Mouse (Mus musculus): ENCODE measurements around the gene Tmem202. TPM values are rescaled to one million over a fixed set of nuclear protein-coding genes. Genes with fewer than 3 reads are reported as not detected.

Gene Tmem202
- polyA plus RNA-seq, 1 experiment from 2014 or later = 0.94 TPM

DNA sequence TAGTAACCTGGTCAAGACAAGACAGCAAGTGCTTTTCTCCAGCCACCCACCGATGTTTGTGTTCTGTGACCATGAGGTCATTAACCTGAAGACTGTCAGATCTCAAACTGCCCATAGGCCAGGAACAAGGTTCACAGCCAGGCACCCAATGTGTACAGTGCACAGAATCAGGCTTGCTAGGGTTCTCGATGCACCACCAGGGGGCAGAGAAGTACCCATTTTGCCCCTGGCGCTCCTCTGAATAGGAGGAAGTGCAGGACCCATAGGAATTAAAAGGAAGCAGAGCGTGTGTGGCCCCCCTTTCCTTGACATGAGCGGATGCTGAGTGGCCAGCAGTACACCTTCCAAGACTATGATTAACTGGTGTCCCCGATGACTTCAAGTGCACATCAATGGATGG, 27.5 kb upstream of the Tmem202 start:
- no peaks in the 10 kb centered on the region for H3K9me3 ChIP-seq (replicated peaks; ENCODE audit: control insufficient read depth, low read length, poor library complexity, severe bottlenecking)
- H3K4me1 ChIP-seq (ENCODE audit: control insufficient read depth, insufficient read depth, low read length) = no peaks in the 10 kb centered on the region
- H3K4me2 ChIP-seq (ENCODE audit: low read length) = no peak overlapping the region
- H3K27ac ChIP-seq (ENCODE audit: low read length) = no peak overlapping the region
- 0 out of 2 replicates have a peak, but pooled peaks have one; percentile 17 for ATAC-seq
- WGBS = 33% methylated on average over 6 of the region's 6 CpGs
- H3K36me3 ChIP-seq (ENCODE audit: control insufficient read depth, insufficient read depth, low read length) = no peaks in the 10 kb centered on the region; the same call in none of the 2 replicates
- H3K9ac ChIP-seq (ENCODE audit: low read depth, low read length) = no peak overlapping the region
- H3K27me3 ChIP-seq (ENCODE audit: control insufficient read depth, insufficient read depth, low read depth, low read length) = no peaks in the 10 kb centered on the region
- no peak overlapping the region for H3K4me3 ChIP-seq (ENCODE audit: low read depth, low read length)

DNA sequence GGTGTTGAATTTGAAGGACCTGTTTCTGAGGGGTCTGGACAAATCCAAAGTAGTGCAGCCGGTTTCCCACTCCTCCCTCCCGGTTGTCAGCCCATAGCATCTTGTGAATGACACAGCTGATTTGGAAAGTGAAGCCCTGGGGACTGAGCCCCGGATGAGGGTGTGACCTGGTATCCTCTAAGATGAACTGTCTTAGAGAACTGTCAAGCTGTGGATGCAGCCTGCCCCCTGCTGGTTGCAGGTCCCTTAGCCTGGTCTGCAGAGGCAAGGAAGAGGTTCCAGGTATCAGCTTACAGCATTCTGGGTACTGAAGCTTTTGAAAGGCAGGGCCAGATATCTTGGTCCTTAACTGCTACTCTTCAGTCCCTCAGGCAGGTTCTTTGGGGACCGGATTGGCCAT, 26.0 kb upstream of the Tmem202 start:
- no peak for ATAC-seq
- 31% methylated on average over 4 of the region's 4 CpGs for WGBS
- no peak overlapping the region for H3K27ac ChIP-seq (ENCODE audit: low read length)
- H3K36me3 ChIP-seq (ENCODE audit: control insufficient read depth, insufficient read depth, low read length) = no peaks in the 10 kb centered on the region; the same call in none of the 2 replicates
- no peaks in the 10 kb centered on the region for H3K4me1 ChIP-seq (ENCODE audit: control insufficient read depth, insufficient read depth, low read length)
- H3K4me3 ChIP-seq (ENCODE audit: low read depth, low read length) = no peak overlapping the region
- no peaks in the 10 kb centered on the region for H3K27me3 ChIP-seq (ENCODE audit: control insufficient read depth, insufficient read depth, low read depth, low read length)
- no peak overlapping the region for H3K4me2 ChIP-seq (ENCODE audit: low read length)
- H3K9me3 ChIP-seq (replicated peaks; ENCODE audit: control insufficient read depth, low read length, poor library complexity, severe bottlenecking) = no peaks in the 10 kb centered on the region
- no peak overlapping the region for H3K9ac ChIP-seq (ENCODE audit: low read depth, low read length)

DNA sequence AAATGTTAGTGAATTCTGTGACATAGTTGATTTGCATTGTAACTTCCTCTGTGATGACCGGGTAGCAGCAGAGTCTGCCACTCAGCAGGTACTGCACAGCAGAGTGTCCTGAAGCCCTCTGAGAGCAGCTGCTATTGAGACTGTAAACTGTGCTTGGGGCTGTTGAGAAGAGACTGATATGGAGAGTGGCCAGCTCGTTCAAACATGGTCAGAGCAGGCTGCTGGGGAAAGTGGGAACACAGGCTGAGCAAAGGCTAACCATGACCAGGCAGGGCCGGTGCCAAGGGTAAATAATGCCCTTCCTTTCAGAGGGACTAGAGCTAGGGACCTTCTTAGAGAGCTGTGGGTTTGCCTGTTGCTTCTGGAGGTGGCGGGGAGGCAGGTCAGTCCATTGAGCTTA, 14.1 kb upstream of the Tmem202 start:
- no peak overlapping the region for H3K4me2 ChIP-seq (ENCODE audit: low read length)
- peaks cover 8% of the 10 kb centered on the region; the same call in 1 of the 2 replicates for H3K36me3 ChIP-seq (ENCODE audit: control insufficient read depth, insufficient read depth, low read length)
- no peaks in the 10 kb centered on the region for H3K27me3 ChIP-seq (ENCODE audit: control insufficient read depth, insufficient read depth, low read depth, low read length)
- H3K9me3 ChIP-seq (replicated peaks; ENCODE audit: control insufficient read depth, low read length, poor library complexity, severe bottlenecking) = no peaks in the 10 kb centered on the region
- ATAC-seq = no peak
- no peak overlapping the region for H3K9ac ChIP-seq (ENCODE audit: low read depth, low read length)
- H3K4me3 ChIP-seq (ENCODE audit: low read depth, low read length) = no peak overlapping the region
- H3K4me1 ChIP-seq (ENCODE audit: control insufficient read depth, insufficient read depth, low read length) = no peaks in the 10 kb centered on the region
- WGBS = 93% methylated on average over 4 of the region's 4 CpGs
- H3K27ac ChIP-seq (ENCODE audit: low read length) = no peak overlapping the region

DNA sequence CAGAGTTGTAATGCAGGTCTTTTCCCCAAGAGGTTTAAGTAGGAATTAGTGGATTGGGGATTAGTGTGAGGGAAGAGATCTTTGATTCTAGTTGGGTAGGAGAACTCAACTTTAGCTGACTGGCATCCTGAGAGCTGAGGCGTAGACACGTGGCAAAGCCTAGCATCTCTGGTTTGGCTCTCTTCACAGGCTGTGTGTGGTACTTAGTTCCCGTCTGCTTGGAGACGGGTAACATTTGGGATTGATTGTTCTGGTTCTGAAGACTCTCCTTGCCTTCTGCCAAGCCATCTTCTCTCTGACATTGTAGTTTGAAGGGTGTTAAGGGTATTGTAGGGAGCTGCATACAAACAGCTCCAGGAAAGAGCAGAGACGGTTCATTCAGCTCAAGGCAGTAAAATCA, 13.0 kb upstream of the Tmem202 start:
- peaks cover 3% of the 10 kb centered on the region; the same call in 1 of the 2 replicates for H3K36me3 ChIP-seq (ENCODE audit: control insufficient read depth, insufficient read depth, low read length)
- ATAC-seq = no peak
- 86% methylated on average over 5 of the region's 5 CpGs for WGBS
- no peak overlapping the region for H3K9ac ChIP-seq (ENCODE audit: low read depth, low read length)
- no peak overlapping the region for H3K4me3 ChIP-seq (ENCODE audit: low read depth, low read length)
- no peak overlapping the region for H3K27ac ChIP-seq (ENCODE audit: low read length)
- no peaks in the 10 kb centered on the region for H3K27me3 ChIP-seq (ENCODE audit: control insufficient read depth, insufficient read depth, low read depth, low read length)
- H3K4me2 ChIP-seq (ENCODE audit: low read length) = no peak overlapping the region
- H3K4me1 ChIP-seq (ENCODE audit: control insufficient read depth, insufficient read depth, low read length) = no peaks in the 10 kb centered on the region
- H3K9me3 ChIP-seq (replicated peaks; ENCODE audit: control insufficient read depth, low read length, poor library complexity, severe bottlenecking) = no peaks in the 10 kb centered on the region

DNA sequence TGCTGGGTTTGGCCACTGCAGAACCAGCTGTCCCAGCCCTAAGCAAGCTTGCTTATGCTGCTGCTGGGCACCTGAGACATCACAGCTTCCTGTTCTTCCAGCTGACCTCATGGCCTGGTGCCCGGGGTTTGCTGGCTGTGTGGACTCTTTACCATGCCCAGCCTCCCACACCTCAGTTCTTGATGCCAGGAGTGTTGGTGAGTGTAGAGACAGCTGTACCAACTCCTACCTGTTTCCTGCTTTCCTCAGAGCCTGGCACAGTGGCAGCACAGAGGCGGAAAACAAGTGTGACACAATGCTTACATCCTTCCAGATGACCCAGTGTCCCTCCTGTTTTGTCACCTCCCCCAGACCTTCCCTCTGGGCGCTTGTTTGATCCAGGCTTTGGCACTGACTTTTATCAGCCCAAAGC, 12.0 kb upstream of the Tmem202 start:
- Histone ChIP-seq H3K4me2 (ENCODE audit: low read length) (no peak overlapping the region), H3K27ac (ENCODE audit: low read length) (no peak overlapping the region), H3K27me3 (ENCODE audit: control insufficient read depth, insufficient read depth, low read depth, low read length) (no peaks in the 10 kb centered on the region), H3K9ac (ENCODE audit: low read depth, low read length) (no peak overlapping the region), H3K4me3 (ENCODE audit: low read depth, low read length) (no peak overlapping the region), H3K4me1 (ENCODE audit: control insufficient read depth, insufficient read depth, low read length) (no peaks in the 10 kb centered on the region), H3K9me3 (replicated peaks; ENCODE audit: control insufficient read depth, low read length, poor library complexity, severe bottlenecking) (no peaks in the 10 kb centered on the region), H3K36me3 (ENCODE audit: control insufficient read depth, insufficient read depth, low read length) (peaks cover 3% of the 10 kb centered on the region; the same call in 1 of the 2 replicates)
- ATAC-seq = no peak
- 75% methylated on average over 3 of the region's 3 CpGs for WGBS

DNA sequence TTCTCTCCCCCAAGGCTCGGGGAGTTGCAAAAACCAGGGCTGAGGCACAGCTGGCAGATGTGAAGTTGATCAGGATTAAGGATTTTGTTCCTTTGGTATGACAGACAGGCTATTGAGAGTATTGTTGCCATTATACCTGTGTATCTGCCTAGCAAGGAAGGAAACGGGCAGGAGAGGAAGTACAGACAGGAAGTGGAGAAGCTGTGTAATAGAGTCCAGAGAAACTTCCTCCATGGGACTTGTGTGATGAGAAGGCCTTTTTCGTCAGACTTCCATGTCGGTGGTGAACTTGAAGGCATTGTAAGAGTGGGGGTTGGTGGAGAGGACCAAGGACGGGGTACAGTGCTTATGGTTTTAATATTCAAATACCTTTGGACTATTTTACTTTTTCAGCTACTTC, 11.4 kb upstream of the Tmem202 start:
- Histone ChIP-seq H3K4me2 (ENCODE audit: low read length) (no peak overlapping the region), H3K27me3 (ENCODE audit: control insufficient read depth, insufficient read depth, low read depth, low read length) (no peaks in the 10 kb centered on the region), H3K9ac (ENCODE audit: low read depth, low read length) (no peak overlapping the region), H3K4me1 (ENCODE audit: control insufficient read depth, insufficient read depth, low read length) (no peaks in the 10 kb centered on the region), H3K27ac (ENCODE audit: low read length) (no peak overlapping the region), H3K9me3 (replicated peaks; ENCODE audit: control insufficient read depth, low read length, poor library complexity, severe bottlenecking) (no peaks in the 10 kb centered on the region), H3K36me3 (ENCODE audit: control insufficient read depth, insufficient read depth, low read length) (no peaks in the 10 kb centered on the region), H3K4me3 (ENCODE audit: low read depth, low read length) (no peak overlapping the region)
- WGBS = 89% methylated on average over 5 of the region's 5 CpGs
- no peak for ATAC-seq

DNA sequence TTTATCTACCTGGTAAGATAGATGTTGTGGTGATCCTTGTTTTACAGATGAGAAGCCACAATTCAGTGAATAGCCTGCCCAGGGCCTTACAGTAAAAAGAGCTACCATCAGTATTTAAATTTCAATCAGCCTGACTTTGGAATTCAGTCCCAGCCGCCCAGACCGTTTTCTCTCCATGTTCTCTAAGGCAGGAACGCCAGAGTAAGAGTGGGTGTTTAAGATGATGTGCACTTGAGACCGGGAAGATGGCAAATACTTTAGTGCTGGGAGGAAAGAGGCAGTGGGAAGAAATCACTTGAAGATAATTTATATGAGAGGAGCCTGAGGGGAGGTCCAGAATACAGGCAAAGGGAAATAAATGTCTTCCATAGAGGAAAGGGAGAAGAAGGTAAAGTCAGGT, 10.4 kb upstream of the Tmem202 start:
- Histone ChIP-seq H3K9me3 (replicated peaks; ENCODE audit: control insufficient read depth, low read length, poor library complexity, severe bottlenecking) (no peaks in the 10 kb centered on the region), H3K27ac (ENCODE audit: low read length) (no peak overlapping the region), H3K27me3 (ENCODE audit: control insufficient read depth, insufficient read depth, low read depth, low read length) (no peaks in the 10 kb centered on the region), H3K36me3 (ENCODE audit: control insufficient read depth, insufficient read depth, low read length) (no peaks in the 10 kb centered on the region), H3K4me2 (ENCODE audit: low read length) (no peak overlapping the region), H3K9ac (ENCODE audit: low read depth, low read length) (no peak overlapping the region), H3K4me1 (ENCODE audit: control insufficient read depth, insufficient read depth, low read length) (no peaks in the 10 kb centered on the region), H3K4me3 (ENCODE audit: low read depth, low read length) (no peak overlapping the region)
- ATAC-seq = no peak
- 90% methylated on average over 4 of the region's 4 CpGs for WGBS

DNA sequence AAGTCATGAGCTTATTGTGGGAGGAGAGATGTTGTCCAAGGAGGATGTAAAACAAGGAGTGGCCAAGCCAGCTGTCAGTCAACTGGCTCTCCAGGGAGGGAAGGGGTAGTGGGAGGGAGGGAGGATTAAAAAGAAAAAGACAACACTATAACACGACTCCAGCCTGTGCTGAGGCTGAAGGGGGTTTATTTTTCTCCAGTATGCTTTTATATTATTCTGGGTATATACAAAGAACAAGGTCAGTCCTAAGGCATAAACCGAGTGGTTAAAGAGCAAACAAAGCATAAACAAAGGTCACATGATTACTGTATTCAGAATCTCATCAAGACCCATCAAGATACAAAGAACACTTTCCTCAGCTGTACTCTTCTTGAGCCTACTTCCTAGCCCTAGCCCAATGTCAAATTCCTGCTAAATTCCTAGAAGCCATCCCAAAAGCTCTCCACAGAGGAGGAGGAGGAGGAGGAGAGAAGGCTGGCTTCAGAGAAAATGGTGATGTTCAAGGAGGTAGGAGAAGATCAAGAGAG, 9.4 kb upstream of the Tmem202 start:
- Histone ChIP-seq H3K9me3 (replicated peaks; ENCODE audit: control insufficient read depth, low read length, poor library complexity, severe bottlenecking) (no peaks in the 10 kb centered on the region), H3K4me2 (ENCODE audit: low read length) (no peak overlapping the region), H3K4me3 (ENCODE audit: low read depth, low read length) (no peak overlapping the region), H3K27ac (ENCODE audit: low read length) (no peak overlapping the region), H3K36me3 (ENCODE audit: control insufficient read depth, insufficient read depth, low read length) (no peaks in the 10 kb centered on the region), H3K27me3 (ENCODE audit: control insufficient read depth, insufficient read depth, low read depth, low read length) (no peaks in the 10 kb centered on the region), H3K9ac (ENCODE audit: low read depth, low read length) (no peak overlapping the region), H3K4me1 (ENCODE audit: control insufficient read depth, insufficient read depth, low read length) (no peaks in the 10 kb centered on the region)
- WGBS = 50% methylated on average over 2 of the region's 2 CpGs
- ATAC-seq = no peak

DNA sequence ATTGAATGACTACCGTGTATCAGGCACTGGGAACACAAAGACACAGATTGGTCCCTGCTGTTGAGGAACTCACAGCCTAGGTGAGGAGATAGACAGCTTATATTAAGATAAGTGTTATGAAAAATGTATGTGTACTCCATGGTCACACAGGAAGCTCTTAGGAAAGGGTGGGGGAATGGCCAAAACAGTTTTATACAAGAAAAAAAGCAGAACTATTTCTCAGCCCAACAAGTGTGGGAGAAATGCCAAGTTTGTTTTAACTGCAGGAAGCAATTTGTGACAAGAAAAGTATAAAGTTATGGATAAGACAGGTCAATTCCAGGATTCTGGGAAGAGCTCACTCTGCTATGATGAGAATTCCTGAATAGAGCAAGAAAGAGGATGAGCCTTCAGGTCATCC, 8.2 kb upstream of the Tmem202 start:
- no peak overlapping the region for H3K4me3 ChIP-seq (ENCODE audit: low read depth, low read length)
- WGBS = 92% methylated on average over 1 of the region's 1 CpGs
- no peak overlapping the region for H3K4me2 ChIP-seq (ENCODE audit: low read length)
- no peak overlapping the region for H3K27ac ChIP-seq (ENCODE audit: low read length)
- H3K4me1 ChIP-seq (ENCODE audit: control insufficient read depth, insufficient read depth, low read length) = peaks cover under 1% of the 10 kb centered on the region
- H3K27me3 ChIP-seq (ENCODE audit: control insufficient read depth, insufficient read depth, low read depth, low read length) = no peaks in the 10 kb centered on the region
- no peak for ATAC-seq
- no peaks in the 10 kb centered on the region for H3K9me3 ChIP-seq (replicated peaks; ENCODE audit: control insufficient read depth, low read length, poor library complexity, severe bottlenecking)
- no peak overlapping the region for H3K9ac ChIP-seq (ENCODE audit: low read depth, low read length)
- H3K36me3 ChIP-seq (ENCODE audit: control insufficient read depth, insufficient read depth, low read length) = no peaks in the 10 kb centered on the region

All from midbrain, embryonic 16.5 days (tissue).